Mouse (Mus musculus) layer of hippocampus, adult 2 months (tissue): ENCODE measurements at regions not wholly inside any gene's neighbourhood (a gene's known extent, or its start where the extent isn't known, plus 50 kb on each side); places are given as distances from the start of the nearest gene placed in this dataset.

Source experiments
- DNase-seq, 2 experiments: peaks; one replicate each; pipeline ENCODE4 v3.0.0; 2022; ENCODE audit warnings: low spot score in 2 of 2
- H3K27ac ChIP-seq: fragments of 200-600 bp; 2 replicates; pipeline ENCODE4 v1.8.1; 2022
- H3K4me3 ChIP-seq: fragments of 200-600 bp; 2 replicates; pipeline ENCODE4 v1.8.1; 2022; ENCODE audit warnings: mild to moderate bottlenecking
- CTCF ChIP-seq: fragments of 200-600 bp; conservative IDR thresholded peaks from 2 replicates; pipeline ENCODE4 v1.8.1; 2022; ENCODE audit warnings: antibody characterized with exemption, mild to moderate bottlenecking, moderate library complexity

DNA sequence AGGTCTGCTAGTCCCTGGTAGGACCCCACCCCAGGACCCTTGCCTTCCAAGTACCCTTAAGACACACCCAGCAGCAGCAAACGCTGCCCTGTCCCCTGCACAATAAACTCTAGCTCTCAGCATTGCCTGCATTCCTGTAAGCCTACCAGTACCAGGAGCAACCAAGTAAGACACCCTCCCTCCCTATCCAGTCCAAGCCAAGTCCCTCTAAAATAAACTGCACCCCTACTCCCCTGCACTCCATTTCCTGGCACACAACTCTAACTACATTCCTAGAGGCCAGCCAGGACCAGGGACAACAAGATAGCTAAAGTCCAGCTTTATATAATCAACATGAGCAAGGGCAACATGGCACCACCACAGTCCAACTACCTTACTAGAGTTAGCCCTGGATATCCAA lies 103.5 kb downstream of the Ids start:
- H3K27ac ChIP-seq: no peak overlapping the region
- TF ChIP-seq CTCF: no peak
- no peak overlapping the region for H3K4me3 ChIP-seq
- DNase-seq: no peak

GRCm38 (mm10) chrX:70216011-70216410 lies 148.9 kb downstream of the Ids start:
- Histone ChIP-seq H3K27ac (no peak overlapping the region), H3K4me3 (no peak overlapping the region)
- no peak for TF ChIP-seq CTCF
- no peak for DNase-seq

- TF ChIP-seq CTCF: no peak
- Histone ChIP-seq H3K27ac (no peak overlapping the region), H3K4me3 (no peak overlapping the region)
- DNase-seq: no peak
These were observed 180.3 kb downstream of the Ids start for GRCm38 (mm10) chrX:70184427-70185090.

GRCm38 (mm10) chrX:70169737-70170136 lies 195.1 kb downstream of the Ids start:
- TF ChIP-seq CTCF: no peak
- no peak for DNase-seq

DNA sequence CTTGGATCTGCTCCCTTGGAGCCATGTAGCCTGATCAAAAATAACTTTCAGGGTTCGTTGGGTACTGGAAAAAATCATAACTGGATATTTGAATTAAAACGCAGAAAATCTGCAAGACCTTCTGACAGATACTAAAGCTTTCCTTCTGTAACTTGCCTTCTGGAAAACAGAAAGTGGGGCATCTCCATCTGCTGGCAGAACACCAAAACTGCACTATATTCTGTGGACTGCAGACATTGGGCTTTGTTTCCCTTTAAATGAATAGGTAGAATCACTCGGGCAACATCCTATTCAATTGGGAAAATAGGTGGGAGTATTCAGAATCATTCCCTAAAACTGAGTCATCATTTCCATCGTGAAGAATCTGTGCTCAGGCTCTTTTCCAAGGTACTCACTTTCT lies 203.9 kb downstream of the Ids start:
- H3K27ac ChIP-seq: no peak overlapping the region
- TF ChIP-seq CTCF: peak; percentile 75
- no peak overlapping the region for H3K4me3 ChIP-seq
- peak; percentile 30 for DNase-seq

More at GRCm38 (mm10) chrX:70169737-70170136, 195.1 kb downstream of the Ids start:
- Histone ChIP-seq H3K4me3 (no peak overlapping the region), H3K27ac (no peak overlapping the region)
